Mouse (Mus musculus) hindbrain, embryonic 14.5 days (tissue): ENCODE results near the gene Prr5. TPM values are rescaled to one million over a fixed set of nuclear protein-coding genes. Genes with fewer than 3 reads are reported as not detected.

Experiments
- polyA plus RNA-seq: library from polyadenylated mRNA; unstranded; fragments of >200 nt; fragmentation: Nextera tagmentation; extraction: Ambion mirVana; gene quantifications from 2 replicates; pipeline ENCODE4 v1.2.1, GENCODE M21; 2014

The Prr5 gene
- polyA plus RNA-seq, 1 experiment from 2014 or later: 27.1 TPM

Other genes with a start within 250 kb of the Prr5 start
- 13.1 and 15.4 TPM in 2 replicates for gene Shisal1, start 222.5 kb upstream of the Prr5 start, polyA plus RNA-seq
- 37.2 and 40.1 TPM in 2 replicates for gene Rtl6, start 111.8 kb upstream of the Prr5 start, polyA plus RNA-seq
- 0.87 and 1.0 TPM in 2 replicates for gene Arhgap8, start 50.4 kb downstream of the Prr5 start, polyA plus RNA-seq
- 5.8 and 8.8 TPM in 2 replicates for gene Phf21b, start 186.4 kb downstream of the Prr5 start, polyA plus RNA-seq